Mouse (Mus musculus): ENCODE measurements around the gene Rbms3.

Rbms3 gene

DNA sequence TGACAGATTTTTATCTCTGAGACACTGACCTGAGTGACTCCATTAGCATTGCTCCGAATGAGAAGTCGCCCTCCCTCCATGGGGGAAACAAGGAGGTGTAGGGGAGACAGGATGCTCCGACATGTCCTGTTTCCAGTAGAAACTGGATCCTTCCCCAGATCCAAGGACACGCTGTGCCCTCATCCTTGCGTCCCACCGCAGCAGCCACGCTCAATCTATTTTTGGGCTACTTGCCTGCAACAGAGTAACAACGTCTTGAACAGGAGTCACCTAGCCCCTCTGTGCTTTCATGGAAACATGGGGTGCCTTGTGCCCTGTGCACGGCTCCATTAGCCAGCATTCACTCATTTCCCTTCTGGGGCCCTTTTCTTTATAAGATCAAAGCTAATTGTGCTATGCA is at the start of gene Rbms3:
Gene Rbms3 (minus strand): TSS at position 143 of the 400 bp plus-strand sequence.
- DNase-seq = no peak

DNA sequence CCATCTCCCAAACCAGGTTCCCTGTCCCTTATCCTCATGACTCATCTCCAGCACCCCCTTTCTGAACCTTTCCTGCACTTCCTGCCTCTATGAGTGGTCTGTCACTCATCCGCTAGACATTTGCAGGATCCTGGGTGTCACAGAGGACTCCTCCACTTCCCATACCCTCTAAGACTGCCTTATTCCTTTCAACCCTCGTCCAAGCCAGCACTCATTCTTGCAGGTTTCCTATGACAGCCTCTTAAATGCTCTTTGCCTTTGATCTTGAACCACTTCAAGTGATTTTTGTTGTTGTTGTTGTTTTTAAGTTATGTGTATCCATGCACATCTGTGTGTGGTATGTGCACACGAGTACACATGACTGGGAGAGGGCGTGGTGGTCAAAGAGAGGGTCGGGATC is 43.6 kb upstream of the Rbms3 start:
- no peak for DNase-seq

DNA sequence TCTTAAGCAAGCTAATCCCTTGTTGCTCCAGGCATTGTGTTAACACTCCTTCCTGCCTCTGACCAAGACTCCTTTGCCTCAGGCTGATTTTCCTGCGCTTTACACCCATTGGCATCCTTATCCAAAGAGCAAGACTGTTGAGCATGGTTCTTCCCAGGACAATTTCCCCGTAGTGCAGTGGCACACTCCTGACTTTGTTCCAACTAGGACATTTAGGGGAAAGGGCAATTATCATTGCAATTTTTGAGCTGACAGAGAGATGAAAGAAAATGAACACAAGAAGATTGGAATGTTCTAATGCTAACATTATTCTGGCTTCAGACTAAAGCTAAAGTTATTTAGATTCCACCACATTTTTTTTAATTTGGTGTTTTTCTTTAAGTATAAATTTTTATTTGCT is 24.9 kb upstream of the Rbms3 start:
- no peak for DNase-seq

DNA sequence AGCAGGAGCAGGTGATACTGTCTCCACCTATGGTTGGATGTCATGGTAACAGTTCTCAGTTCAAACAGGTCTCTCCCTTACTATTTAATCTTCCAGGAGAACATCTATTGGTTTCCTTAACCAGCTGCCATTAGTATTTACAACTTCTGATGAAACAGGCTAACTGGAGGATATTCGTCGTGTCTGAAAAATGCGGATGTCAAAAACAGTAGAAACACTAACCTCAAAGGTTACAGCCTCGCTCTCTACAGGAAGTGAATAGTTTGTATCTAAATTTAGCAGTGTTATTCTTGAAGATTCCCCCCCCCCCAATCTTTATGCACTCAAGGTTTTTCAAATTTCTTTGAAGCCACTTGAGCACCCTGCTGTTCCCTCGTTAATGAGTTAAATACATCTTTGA is 23.9 kb upstream of the Rbms3 start:
- DNase-seq = no peak

DNA sequence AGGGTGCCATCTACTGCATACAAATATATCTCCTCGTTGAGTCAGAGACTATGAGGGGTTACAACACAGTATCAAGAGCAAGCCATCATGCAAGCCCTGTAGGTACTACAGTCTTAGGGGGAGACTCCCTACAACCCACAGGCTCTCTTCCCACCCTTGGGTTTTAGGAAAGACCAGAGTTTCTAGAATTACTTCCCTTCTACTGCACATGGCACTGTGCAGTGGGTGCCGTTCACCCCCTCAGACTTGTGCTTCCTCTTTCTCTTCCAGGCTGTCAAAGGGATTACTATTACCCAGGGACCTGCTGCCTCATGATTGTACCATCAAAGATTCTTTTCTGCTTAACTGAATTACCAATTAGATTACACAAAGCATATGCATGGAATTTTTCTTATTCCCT is 16.4 kb upstream of the Rbms3 start:
- no peak for DNase-seq

DNA sequence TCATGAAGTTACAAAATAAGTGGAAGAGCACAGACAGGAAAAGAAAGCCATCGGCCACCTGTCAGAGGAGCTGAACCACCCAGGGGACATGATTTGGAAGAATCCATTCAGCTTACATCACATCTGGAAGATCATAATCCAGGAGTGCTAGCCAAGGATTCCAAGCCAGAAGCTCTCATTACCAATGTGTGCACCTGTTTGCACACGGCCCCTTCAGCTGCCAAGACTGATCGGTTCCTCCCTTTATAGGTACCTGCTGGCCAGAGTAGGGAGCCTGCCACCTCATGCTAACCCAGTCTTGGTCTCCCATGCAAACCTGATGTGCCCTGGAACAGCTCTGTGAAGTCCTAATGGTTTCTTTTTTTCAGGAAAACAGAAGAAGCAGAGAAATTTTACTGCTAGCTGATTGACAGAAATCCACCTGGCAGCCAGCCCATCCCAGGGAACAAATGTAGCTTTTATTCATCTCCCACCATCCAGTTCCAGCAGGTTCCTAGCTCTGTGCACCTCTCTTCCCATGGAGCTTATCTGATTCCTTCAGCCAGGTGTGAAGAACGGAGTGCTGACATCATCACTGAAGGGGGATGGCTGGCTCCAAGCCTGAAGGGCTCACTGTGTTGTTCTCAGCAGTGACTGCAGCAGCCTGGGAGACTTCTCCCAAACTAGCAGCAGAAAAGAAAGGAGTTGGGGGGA is 11.5 kb upstream of the Rbms3 start:
- no peak for DNase-seq

DNA sequence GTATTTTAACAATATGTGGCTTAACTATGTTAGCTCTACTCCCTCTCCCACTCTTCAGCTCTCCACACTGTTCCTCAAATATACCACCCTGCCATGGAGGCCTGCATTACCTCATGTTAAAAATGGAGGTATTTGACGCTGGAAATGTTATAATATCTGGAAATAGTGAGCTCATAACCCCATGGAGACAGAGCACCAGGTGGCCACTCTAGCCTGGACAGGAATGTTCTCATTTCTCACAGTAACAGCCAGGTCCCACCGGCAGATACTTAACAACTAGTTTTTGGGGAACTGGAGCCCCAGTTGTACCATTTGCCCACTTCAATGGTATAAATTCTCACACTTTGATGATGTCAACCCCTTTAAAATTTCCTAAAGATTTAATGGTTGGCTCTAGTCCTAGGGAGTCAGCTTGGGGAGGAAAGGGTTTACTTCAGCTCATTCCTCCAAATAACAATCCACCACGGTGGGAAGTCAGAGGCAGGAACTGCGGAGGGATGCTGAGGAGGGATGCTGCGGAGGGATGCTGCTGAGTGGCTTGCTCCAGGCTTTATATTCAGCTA is 9.0 kb upstream of the Rbms3 start:
- DNase-seq = no peak

DNA sequence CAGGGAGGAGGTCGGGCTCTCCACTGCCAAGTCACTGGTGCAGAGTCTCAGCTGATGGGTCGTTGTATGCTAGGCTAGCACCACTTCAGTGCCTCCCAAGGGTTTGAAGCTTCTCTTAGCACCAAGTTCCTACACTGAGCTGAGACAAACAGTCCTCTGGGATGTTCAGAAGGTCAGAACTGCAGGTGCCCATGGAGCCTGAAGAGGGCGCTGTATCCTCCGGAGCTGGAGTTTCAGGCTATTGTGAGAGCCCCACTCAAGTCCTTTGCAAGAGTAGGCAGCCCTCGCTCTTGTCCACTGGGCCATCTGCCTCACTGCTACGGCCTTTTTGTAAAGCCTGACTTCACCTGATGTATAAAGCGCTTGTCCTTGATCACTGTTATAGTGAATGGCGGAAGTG is 6.8 kb upstream of the Rbms3 start:
- DNase-seq = no peak

DNA sequence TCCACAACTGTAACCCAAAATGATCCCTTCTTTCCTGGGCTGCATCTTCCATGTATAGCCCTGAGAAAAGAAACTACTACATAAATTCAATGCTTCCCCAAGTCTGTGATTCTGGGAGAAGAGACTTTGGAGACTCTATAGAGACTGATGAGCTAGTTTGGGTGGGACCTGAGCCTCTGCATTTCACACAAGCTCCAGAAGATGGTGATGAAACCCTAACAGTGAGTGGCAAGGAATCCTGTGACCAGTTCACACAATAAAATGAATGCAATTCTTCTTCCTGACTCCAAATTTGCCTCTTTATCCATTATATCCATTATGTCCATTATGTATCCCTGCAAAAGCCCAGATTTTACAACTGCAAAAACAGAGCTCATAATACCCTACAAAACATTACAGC is 2.5 kb downstream of the Rbms3 start:
- no peak for DNase-seq

DNA sequence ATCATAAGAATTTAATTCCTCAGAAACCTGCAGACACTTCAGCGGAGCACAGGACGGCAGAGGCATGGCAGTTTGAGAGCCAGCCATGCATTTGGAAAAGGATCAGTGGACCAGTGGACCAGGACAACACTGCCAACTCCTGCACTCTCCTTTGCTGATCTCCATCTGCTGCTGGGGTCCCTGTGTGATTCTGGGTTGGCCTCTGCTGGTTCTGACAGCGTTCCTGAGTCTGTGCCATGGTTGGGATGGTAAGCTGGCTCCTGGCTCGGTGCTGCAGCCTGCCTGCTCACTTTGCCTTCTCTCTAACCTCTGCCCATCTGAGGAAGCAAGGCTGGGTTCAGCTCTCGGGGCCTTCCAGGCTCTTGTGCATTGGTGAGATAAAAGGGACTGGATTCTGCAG is 28.9 kb downstream of the Rbms3 start:
- peak; percentile 26 for DNase-seq

DNA sequence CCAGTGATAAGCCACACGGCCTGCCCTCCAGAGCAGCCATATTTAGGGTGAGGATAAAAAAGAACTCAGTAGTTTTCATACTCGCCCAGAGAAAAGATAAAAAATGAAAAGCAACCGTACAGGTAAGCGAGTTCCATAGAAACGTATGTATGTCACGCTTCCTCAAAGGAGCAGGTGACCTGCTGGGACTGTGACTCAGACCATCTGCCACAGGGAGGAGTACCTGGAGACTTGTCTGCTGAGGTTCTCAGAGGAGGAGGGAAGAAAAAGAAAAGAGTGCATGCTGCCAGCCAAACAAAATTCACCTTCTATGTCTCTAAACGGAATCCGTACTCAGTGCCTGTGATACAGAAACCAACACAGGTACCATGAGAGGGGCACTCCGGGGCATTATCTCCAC is 30.4 kb downstream of the Rbms3 start:
- peak; percentile 34 for DNase-seq

DNA sequence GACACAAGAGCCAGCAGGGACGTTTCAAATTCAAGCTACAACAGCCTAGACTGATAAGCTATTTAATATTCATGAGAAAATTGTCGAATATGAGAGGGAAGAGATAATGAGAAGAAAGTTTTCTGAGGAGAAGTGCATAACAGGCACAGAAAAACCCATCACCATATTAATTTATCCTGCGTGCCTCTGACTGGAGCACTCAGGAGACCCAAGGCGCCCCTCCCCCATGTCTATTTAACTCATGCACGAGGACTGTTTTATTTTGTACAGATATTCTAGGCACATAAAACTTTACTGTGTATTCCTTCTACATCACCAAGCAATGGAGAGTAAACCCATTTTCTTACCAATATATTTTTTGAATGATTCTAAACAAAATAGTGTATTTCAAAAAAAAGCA is 33.6 kb downstream of the Rbms3 start:
- no peak for DNase-seq

DNA sequence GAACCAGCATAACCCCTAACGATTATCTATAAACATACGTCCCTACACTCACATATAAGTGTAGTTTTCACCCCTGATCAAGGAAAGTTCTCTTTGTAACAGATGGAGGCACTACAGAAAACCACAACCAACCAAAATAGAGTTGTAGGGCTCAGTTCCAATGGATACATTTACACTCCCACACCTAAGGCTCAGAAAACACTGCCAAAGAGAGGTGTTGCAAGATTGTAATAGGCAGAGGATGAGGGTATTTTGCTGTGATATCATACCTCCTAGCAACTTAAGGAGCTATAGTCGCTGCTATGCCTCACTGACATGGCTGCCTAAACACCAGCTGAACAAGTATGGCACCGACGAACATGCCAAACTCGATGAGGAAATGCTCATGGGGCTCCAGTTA is 44.4 kb downstream of the Rbms3 start:
- no peak for DNase-seq

DNA sequence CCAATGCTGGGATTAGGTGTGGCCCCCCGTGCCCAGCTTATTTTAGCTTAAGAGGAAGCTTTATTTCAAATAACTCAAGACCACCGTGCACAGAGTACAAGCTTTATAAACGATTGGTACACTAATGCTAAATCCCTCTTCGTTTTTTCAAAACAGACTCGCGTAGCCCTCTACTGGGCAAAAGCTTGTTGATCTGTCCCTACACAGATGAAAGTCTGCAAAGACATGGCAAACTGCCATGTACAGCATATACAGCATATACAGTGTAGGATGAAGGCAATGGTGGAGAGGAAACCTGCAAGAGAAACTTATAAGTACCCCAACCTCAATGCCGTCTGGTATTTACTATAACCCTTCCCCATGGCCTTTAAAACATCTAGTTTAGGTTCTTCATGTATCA is 46.1 kb downstream of the Rbms3 start:
- no peak for DNase-seq

DNA sequence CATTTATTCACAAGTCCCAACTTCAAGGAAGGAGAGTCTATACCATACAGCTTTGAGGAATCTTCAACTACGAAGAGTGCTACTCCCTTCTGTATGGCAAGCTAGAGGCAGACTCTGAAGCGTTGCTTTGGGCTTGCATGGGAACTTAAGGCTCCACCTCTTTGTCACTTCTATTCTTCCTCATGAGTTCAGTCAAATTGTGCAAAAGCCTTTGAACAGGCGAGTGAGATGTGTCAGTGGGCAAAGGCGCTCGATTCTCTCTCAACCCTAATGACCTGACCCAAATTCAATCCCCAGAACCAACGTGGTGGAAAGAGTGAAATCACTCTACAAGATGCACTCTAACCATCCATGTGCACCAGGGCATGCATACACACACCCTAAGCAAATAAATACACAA is 47.1 kb downstream of the Rbms3 start:
- no peak for DNase-seq

DNA sequence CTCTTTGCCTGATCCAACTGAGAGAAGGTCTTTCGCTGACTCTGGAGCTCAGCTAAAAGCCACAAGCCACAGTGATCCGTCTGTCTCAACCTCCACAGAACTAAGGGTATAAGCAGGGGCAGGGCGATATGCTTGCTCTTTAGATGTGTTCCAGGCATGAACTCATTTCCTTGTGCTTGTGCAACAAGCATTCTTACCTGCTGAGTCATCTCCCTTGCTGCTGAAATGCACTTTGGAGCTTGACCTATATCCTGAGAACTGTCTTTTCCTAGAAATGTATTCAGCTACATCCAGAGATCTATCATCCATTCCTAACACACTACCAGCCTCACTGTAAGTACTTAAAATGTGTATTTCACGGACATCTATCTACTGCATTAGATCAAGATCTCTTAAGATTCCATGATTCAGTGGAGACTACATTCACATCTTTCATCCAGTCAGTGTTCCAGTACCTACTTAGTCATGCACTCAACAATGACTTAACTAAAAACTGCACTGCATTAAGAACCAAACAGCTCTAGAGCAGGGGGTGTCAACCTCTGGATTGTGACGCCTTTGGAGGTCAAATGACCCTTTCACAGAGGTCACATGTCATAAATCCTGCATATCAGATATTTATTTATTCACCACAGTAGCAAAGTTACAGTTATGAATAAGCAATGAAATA is 58.4 kb downstream of the Rbms3 start:
- no peak for DNase-seq

DNA sequence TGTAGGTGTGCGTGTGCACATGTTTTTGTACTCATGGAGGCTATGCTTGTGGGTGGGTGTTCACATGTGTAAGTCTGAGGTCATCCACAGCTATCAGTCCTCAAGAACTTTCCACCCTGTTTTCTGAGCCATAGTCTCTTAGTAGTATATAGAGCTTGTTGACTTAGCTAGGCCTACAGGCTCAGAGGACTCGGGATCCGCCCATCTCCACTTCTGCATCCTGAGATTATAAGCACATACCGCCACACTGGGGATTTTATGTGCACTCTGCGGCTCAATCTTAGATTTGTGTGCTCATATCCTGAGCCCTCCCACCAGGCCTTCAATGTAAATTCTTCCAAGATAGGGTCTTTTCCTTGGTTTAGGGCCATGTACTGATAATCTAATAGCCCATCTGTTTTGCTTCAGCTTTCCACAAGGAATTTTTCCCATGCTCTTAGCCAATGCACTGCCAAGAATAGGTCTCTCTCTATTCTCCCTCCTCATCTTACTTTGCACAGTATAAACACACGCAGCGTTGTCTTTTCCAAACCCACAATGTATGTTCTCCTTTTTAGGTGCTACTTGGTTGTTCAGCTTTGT is 59.4 kb downstream of the Rbms3 start:
- no peak for DNase-seq

DNA sequence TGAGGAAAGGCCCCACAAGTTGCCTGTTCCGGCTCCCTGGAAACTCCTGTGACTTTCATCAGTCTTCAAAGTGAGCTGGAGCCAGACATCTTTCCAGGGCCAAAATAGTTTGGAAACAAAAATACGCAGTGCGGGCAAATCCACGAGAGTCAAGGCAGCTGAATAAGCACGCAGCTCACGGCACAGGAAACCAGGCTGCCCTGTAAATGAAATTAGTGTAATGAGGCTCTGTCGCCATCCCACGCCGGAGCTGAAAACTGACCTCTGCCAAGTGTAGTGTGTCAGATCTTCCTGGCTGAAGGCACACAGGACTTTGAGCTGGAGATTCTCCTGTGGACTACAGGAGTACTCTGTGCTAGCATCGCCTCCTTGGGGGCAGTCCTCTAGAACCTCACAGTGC is 63.4 kb downstream of the Rbms3 start:
- DNase-seq = no peak

DNA sequence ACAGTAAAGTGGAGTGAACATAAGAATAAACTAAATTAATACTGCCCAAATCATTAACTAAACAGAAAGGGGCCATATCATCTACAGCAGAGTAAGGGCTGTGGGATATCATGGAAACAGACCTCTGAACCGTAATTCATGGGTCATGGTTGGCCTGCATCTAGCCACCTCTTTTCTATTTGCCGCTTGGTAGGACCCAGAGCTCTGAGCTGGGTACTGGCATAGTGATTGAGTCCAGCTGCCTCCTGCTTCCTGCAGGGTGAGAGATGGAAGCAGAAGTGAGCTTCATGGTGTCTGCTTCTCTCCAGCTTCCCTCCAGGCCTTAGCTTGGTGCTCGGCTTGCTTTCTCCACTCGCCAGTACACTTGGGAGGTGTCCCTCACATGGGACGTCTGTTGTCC is 71.2 kb downstream of the Rbms3 start:
- no peak for DNase-seq

DNA sequence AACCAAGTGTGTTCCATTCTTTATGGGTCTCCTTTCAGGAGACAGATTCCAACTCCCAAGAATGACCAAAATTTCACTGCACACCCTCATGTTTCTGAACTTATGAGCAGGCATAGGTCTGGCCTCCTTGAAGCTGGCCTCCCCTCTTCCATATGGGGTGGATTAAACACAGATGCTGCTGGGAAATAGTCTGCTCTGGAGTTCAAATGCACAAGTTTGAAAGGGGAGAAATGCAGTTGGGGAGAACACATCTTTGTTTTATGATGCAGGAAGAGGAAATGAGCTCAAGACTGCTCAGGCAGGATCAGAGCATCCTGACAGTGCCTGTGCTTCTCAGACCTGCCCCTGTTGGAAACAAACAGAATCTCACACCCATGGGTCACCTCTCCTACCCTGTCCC is 75.4 kb downstream of the Rbms3 start:
- DNase-seq = no peak

DNA sequence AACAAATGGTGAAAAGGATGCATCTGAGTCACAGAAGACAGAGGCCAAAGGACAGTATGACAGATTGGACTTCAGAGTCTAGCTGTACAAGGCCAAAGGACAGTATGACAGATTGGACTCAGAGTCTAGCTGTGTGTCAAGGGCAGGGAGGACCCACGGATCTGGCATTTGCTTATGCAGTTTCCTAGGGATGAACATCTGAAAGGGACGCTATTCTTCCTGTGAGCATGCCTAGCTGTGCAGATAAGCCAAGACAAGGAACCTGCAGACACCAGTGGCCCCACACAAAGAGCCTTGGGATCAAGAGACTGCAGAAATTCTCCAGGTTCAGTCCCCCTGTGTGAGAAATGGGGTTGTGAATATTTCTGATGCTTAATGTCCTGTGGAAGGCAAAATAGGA is 100.4 kb downstream of the Rbms3 start:
- no peak for DNase-seq

DNA sequence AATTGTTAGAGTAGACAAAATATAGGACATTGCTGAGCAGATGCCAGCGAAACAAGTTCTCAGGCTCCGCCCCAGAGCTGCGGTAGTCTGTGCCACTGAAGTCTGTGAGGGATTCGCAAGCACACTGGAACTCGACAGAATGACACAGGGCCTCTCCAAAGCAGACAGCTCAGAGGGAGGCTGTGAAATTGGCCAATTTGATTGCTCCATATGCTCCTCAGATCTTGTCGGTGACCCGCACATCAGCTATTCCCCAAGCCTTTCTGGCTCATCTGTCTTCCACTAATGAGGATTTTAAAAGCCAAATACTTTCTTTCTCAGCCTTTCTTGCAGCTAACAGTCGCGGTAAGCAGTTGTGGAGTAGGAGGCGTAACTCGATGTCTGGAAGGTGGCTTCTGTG is 120.8 kb downstream of the Rbms3 start:
- DNase-seq = no peak

DNA sequence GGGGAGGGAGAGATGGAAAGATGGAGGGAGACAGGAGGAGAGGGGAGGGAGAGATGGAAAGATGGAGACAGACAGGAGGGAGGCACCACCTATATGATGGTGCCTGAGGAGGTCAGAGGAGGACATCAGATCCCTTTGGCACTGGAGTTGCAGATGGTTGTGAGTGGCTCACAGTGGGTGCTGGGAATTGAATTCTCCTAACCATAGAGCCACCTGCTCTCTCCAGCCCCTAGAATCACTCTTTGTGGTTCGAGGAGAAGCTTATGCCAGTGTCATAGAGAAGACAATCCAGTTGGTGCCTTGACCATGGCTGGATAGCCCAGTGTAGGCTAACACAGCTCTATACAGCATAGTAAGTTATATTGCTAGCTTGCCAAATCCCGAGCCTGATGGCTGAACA is 137.8 kb downstream of the Rbms3 start:
- no peak for DNase-seq

DNA sequence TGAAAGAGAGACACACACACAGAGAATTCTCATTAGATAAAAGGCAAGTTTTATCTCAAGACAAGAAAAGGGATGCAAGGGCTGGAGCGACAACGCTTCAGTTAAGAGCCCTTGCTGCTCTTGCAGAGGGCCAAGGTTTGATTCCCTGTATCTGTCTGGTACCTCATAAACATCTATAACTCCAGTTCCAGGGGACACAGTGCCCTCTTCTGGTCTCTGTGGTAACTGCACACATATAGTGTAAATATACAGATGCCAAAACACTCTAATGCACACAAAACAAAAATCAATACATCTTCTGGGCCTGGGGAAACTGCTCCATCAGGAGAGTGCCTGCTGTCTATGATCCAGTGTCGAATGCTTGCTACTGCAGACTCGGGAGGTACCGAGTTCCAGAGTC is 145.3 kb downstream of the Rbms3 start:
- DNase-seq = no peak

Data from cerebellum, adult 11-12 months (tissue).